Mouse (Mus musculus) intestine, embryonic 14.5 days (tissue): ENCODE data around the gene Serpinb9b. TPM values are rescaled to one million over a fixed set of nuclear protein-coding genes. Genes with fewer than 3 reads are reported as not detected.

Experiments
- ATAC-seq: fragments of 200-750 bp; cut with Nextera tagmentation; replicated peaks from 2 replicates; pipeline ENCODE4 v1.8.0; 2017; ENCODE audit warnings: low read depth, moderate number of reproducible peaks, moderate TSS enrichment, moderate library complexity; ENCODE audit not compliant: low FRiP score, low TSS enrichment
- DNase-seq: peaks from one replicate; pipeline ENCODE4 v3.0.0-alpha.2; 2018; ENCODE audit warnings: low spot score
- H3K27ac ChIP-seq: fragments of 300-500 bp; sonication (generic); 2 replicates; pipeline ENCODE4 v1.5.1; 2014; ENCODE audit warnings: low read depth, mild to moderate bottlenecking, control low read depth
- H3K27me3 ChIP-seq: fragments of 300-500 bp; sonication (generic); replicated peaks from 2 replicates; pipeline ENCODE4 v1.6.1; 2014; ENCODE audit warnings: low read length, control low read depth; ENCODE audit not compliant: control insufficient read depth, insufficient read depth
- H3K36me3 ChIP-seq: fragments of 300-500 bp; sonication (generic); 2 replicates; pipeline ENCODE4 v1.6.1; 2014; ENCODE audit warnings: low read length, control low read depth; ENCODE audit not compliant: control insufficient read depth, insufficient read depth
- H3K4me1 ChIP-seq: fragments of 300-500 bp; sonication (generic); replicated peaks from 2 replicates; pipeline ENCODE4 v1.6.1; 2014; ENCODE audit warnings: low read length, control low read depth, mixed read lengths; ENCODE audit not compliant: control insufficient read depth, insufficient read depth
- H3K4me2 ChIP-seq: fragments of 300-500 bp; sonication (generic); 2 replicates; pipeline ENCODE4 v1.6.1; 2014; ENCODE audit warnings: low read length
- H3K4me3 ChIP-seq: fragments of 300-500 bp; sonication (generic); 2 replicates; pipeline ENCODE4 v1.5.1; 2014; ENCODE audit warnings: low read depth, low read length, control low read depth, mixed read lengths
- H3K9ac ChIP-seq: fragments of 300-500 bp; sonication (generic); 2 replicates; pipeline ENCODE4 v1.6.1; 2014; ENCODE audit warnings: mild to moderate bottlenecking, low read length
- H3K9me3 ChIP-seq: fragments of 300-500 bp; sonication (generic); 2 replicates; pipeline ENCODE4 v1.6.1; 2016; ENCODE audit warnings: low read length, control low read depth; ENCODE audit not compliant: control insufficient read depth
- WGBS: fragments of 180-500 bp; shearing (Covaris S2); extraction: QIAGEN DNeasy Blood & Tissue Kit; methylation state at CpG from one replicate; pipeline ENCODE4 v1.1.7; 2014; 5-methylcytosine and 5-hydroxymethylcytosine counted together
- polyA plus RNA-seq: library from polyadenylated mRNA; unstranded; fragments of >200 nt; fragmentation: Nextera tagmentation; extraction: Ambion mirVana; gene quantifications from 2 replicates; pipeline ENCODE4 v1.2.1, GENCODE M21; 2014

The Serpinb9b gene
- polyA plus RNA-seq, 1 experiment from 2014 or later: 0.12 TPM

DNA sequence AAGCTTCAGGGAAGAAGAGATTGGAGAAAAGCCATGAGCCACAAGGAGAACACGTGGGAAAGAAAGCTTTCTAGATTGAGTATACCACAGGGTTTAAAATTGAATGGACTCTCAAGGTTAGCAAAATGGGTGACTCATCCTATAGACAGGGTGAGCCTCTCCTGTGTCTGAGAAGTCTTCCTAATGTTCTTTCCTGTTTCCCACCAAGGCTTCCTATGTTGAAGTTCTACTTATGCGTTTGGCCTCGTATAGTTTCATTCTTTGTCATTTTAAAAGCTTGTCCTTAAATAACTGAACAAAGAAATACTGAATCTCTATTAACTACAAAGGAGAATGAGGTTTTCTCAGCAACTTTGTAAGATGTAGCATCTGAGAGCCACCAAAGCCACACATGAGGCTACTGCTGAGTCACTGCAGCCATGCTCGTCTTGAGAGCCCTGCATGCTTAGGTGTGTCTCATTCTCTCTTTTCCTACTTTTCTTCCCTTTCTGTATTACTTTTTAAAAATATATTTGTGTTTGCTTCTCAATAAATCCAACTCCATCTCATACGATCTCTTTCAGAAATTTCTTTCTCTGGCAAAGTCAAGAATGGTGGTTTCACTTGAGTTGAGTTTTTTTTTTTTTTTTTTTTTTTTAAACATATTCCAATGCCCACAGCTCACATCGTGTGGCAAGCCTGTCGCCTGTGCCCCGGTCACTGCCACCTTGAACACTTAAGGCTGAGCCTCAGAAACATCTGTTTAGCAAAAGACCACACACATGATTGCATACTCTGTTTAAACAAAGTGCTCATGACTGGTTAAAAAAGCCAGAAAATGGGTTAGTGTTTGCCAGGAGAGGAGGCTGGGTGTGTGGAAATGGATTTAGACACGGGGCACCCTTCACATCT, 23.4 kb upstream of the Serpinb9b start:
- peak; percentile 47 for ATAC-seq
- 54% methylated on average over 9 of the region's 9 CpGs for WGBS

DNA sequence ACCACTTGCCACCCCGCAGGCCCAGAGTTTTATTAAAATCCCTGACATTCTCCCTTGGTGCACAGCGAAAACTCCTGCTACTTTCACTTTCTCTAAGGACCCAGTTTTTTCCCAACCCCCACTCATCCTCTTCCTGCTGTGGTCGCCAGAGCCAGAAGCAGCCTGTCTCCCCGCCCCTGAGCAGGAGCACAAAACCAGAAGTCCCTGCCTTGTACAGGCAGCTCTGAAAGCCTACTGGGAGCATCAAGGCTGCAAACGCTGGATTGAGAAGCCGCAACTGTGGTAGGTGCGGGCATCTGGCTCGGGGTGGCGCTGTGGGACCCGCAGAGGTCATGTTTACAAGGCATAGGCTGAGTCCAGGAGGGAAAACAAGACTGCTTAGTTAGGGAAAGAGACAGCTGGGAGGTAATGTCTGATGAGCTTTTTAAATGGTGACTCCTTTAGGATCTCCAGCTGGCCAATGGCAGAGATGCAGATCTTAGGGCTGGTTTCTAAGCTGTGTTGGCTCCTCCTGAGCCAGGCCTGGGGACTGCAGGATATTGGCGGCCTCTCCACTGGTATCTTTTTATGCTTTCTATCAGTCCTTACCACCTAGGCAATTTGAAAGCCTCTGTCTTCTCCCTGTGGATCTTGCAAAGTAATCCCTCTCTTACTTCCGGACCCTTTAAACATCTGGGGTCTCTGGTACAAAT, 22.7 kb upstream of the Serpinb9b start:
- Histone ChIP-seq H3K36me3 (0 out of 2 replicates have a peak, but pooled peaks cover 3% of the 10 kb centered on the region), H3K27ac (peak overlapping the region; percentile 88), H3K4me1 (no peaks in the 10 kb centered on the region), H3K9me3 (no peaks in the 10 kb centered on the region), H3K4me2 (peak overlapping the region; percentile 62), H3K27me3 (no peaks in the 10 kb centered on the region), H3K9ac (peak overlapping the region; percentile 45), H3K4me3 (peak overlapping the region; percentile 35)
- 11% methylated on average over 12 of the region's 12 CpGs for WGBS
- peak; percentile 90 for ATAC-seq
- peak; percentile 92 for DNase-seq

More for the DNA sequence above, 23.4 kb upstream of the Serpinb9b start:
- no peaks in the 10 kb centered on the region for H3K9me3 ChIP-seq
- DNase-seq: no peak
- H3K9ac ChIP-seq: peak overlapping the region; percentile 45
- peak overlapping the region; percentile 62 for H3K4me2 ChIP-seq
- no peaks in the 10 kb centered on the region for H3K4me1 ChIP-seq
- peak overlapping the region; percentile 35 for H3K4me3 ChIP-seq
- 0 out of 2 replicates have a peak, but pooled peaks cover under 1% of the 10 kb centered on the region for H3K36me3 ChIP-seq
- H3K27me3 ChIP-seq: no peaks in the 10 kb centered on the region
- peak overlapping the region; percentile 88 for H3K27ac ChIP-seq

- no peak for DNase-seq
- WGBS: 53% methylated on average over 2 of the region's 2 CpGs
- H3K4me2 ChIP-seq: peak overlapping the region; percentile 62; the same call in 1 of the 2 replicates
- H3K36me3 ChIP-seq: 0 out of 2 replicates have a peak, but pooled peaks cover 3% of the 10 kb centered on the region
- no peak overlapping the region for H3K27ac ChIP-seq
- peak; percentile 38; the same call in 1 of the 2 replicates for ATAC-seq
- H3K9ac ChIP-seq: no peak overlapping the region
- H3K27me3 ChIP-seq: no peaks in the 10 kb centered on the region
- no peaks in the 10 kb centered on the region for H3K4me1 ChIP-seq
- H3K4me3 ChIP-seq: no peak overlapping the region
- no peaks in the 10 kb centered on the region for H3K9me3 ChIP-seq
Observed at GRCm38 (mm10) chr13:33005501-33006075, 21.6 kb upstream of the Serpinb9b start.

GRCm38 (mm10) chr13:33006555-33006954, 20.7 kb upstream of the Serpinb9b start:
- ATAC-seq (no peak), DNase-seq (no peak)
- H3K9ac ChIP-seq: no peak overlapping the region
- no peak overlapping the region for H3K27ac ChIP-seq
- no peaks in the 10 kb centered on the region for H3K9me3 ChIP-seq
- no peak overlapping the region for H3K4me2 ChIP-seq
- no peaks in the 10 kb centered on the region for H3K4me1 ChIP-seq
- H3K36me3 ChIP-seq: 0 out of 2 replicates have a peak, but pooled peaks cover 3% of the 10 kb centered on the region
- H3K27me3 ChIP-seq: no peaks in the 10 kb centered on the region
- WGBS: 85% methylated on average over 3 of the region's 3 CpGs
- no peak overlapping the region for H3K4me3 ChIP-seq

DNA sequence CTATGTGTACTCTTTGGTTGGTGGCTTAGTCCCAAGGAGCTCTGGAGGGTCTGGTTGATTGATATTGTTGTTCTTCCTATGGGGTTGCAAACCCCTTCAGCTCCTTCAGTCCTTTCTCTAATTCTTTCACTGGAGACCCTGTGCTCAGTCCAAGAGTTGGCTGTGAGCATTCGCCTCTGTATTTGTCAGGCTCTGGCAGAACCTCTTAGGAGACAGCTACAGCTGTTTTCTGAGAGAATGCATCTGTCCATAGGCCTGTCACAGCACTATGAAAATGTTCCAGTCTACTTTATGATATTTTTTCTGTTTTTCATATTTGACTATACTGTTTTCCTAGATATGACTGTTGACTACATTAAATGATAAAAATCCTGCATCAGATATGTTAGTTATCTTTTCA, 14.8 kb upstream of the Serpinb9b start:
- Histone ChIP-seq H3K4me1 (no peaks in the 10 kb centered on the region), H3K9ac (no peak overlapping the region), H3K9me3 (no peaks in the 10 kb centered on the region), H3K27ac (no peak overlapping the region), H3K4me2 (no peak overlapping the region), H3K36me3 (0 out of 2 replicates have a peak, but pooled peaks cover 12% of the 10 kb centered on the region), H3K27me3 (no peaks in the 10 kb centered on the region), H3K4me3 (no peak overlapping the region)
- DNase-seq: no peak
- WGBS: 79% methylated on average over 1 of the region's 1 CpGs
- no peak for ATAC-seq

DNA sequence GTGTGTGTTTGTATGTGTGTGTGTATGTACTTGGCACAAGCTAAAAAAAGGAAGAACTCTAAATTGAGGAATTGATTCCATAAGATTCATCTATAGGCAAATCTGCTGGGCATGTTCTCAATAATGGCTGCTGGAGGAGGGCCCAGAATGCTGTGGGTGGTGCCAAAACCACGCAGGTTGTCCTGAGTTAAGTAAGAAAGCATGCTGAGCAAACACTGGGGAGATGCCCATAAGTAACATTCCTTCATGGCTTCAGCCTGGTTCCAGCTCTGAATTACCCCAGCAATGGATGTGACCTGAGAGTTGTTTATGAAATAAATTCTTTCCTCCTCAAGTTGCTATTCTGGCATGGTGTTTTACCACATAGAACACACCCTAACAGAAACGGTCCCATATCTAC, 13.9 kb upstream of the Serpinb9b start:
- DNase-seq: no peak
- H3K4me3 ChIP-seq: no peak overlapping the region
- H3K9me3 ChIP-seq: no peaks in the 10 kb centered on the region
- H3K27me3 ChIP-seq: no peaks in the 10 kb centered on the region
- H3K9ac ChIP-seq: no peak overlapping the region
- no peak overlapping the region for H3K27ac ChIP-seq
- no peak overlapping the region for H3K4me2 ChIP-seq
- H3K4me1 ChIP-seq: no peaks in the 10 kb centered on the region
- WGBS: 49% methylated on average over 2 of the region's 2 CpGs
- ATAC-seq: no peak
- 0 out of 2 replicates have a peak, but pooled peaks cover 12% of the 10 kb centered on the region for H3K36me3 ChIP-seq

GRCm38 (mm10) chr13:33022371-33022770, 4.8 kb upstream of the Serpinb9b start:
- no peaks in the 10 kb centered on the region for H3K36me3 ChIP-seq
- no peak overlapping the region for H3K27ac ChIP-seq
- H3K4me3 ChIP-seq: no peak overlapping the region
- no peaks in the 10 kb centered on the region for H3K4me1 ChIP-seq
- 89% methylated on average over 1 of the region's 1 CpGs for WGBS
- no peak for ATAC-seq
- H3K4me2 ChIP-seq: no peak overlapping the region
- DNase-seq: no peak
- H3K9ac ChIP-seq: no peak overlapping the region
- H3K9me3 ChIP-seq: peaks cover 6% of the 10 kb centered on the region; the same call in 1 of the 2 replicates
- no peaks in the 10 kb centered on the region for H3K27me3 ChIP-seq

- WGBS: 81% methylated on average over 1 of the region's 1 CpGs
- Histone ChIP-seq H3K9me3 (no peaks in the 10 kb centered on the region), H3K4me3 (no peak overlapping the region), H3K4me2 (no peak overlapping the region), H3K4me1 (no peaks in the 10 kb centered on the region), H3K27ac (no peak overlapping the region), H3K36me3 (no peaks in the 10 kb centered on the region), H3K27me3 (no peaks in the 10 kb centered on the region), H3K9ac (no peak overlapping the region)
- DNase-seq (no peak), ATAC-seq (no peak)
Observed at GRCm38 (mm10) chr13:33026427-33027057, 674 bp upstream of the Serpinb9b start.
